Mouse (Mus musculus) layer of hippocampus, adult 2 months (tissue): ENCODE measurements around the gene Vamp9. TPM values are rescaled to one million over a fixed set of nuclear protein-coding genes. Genes with fewer than 3 reads are reported as not detected.

Experiments used
- DNase-seq, 2 experiments: peaks; one replicate each; pipeline ENCODE4 v3.0.0; 2022; ENCODE audit warnings: low spot score in 2 of 2
- H3K27ac ChIP-seq: fragments of 200-600 bp; 2 replicates; pipeline ENCODE4 v1.8.1; 2022
- H3K4me3 ChIP-seq: fragments of 200-600 bp; 2 replicates; pipeline ENCODE4 v1.8.1; 2022; ENCODE audit warnings: mild to moderate bottlenecking
- CTCF ChIP-seq: fragments of 200-600 bp; conservative IDR thresholded peaks from 2 replicates; pipeline ENCODE4 v1.8.1; 2022; ENCODE audit warnings: antibody characterized with exemption, mild to moderate bottlenecking, moderate library complexity
- total RNA-seq, 2 experiments: library from RNA; stranded (reverse); gene quantifications; 2 replicates each; pipeline ENCODE4 v1.2.3; 2021

Vamp9 gene
- total RNA-seq, 2 experiments from 2014 or later = 1.4 to 1.6 TPM

GRCm38 (mm10) chr5:99959236-99959936 lies 53.3 kb downstream of the Vamp9 start:
- no peak for TF ChIP-seq CTCF
- DNase-seq = no peak
- H3K27ac ChIP-seq = no peak overlapping the region

DNA sequence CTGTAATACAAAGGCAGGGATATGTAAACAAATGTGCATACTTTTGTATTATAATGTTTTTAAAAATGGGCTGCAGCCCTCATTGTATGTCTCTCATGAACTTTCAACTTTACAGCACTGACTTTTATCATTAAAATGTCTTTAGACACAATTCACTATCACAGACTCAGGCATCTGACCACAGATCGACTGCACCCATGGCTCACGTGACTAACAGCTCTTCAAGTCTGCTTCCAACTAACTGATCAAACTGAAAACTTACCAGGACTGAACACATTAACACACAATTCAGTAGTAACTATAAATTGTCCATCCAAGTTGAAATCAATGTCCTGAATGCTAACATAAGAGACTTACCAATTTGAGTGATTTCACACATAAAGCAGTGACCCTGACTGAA lies 53.9 kb downstream of the Vamp9 start:
- no peak overlapping the region for H3K27ac ChIP-seq
- TF ChIP-seq CTCF = no peak
- H3K4me3 ChIP-seq = no peak overlapping the region
- DNase-seq = no peak

More at GRCm38 (mm10) chr5:99959236-99959936, 53.3 kb downstream of the Vamp9 start:
- no peak overlapping the region for H3K4me3 ChIP-seq

- Histone ChIP-seq H3K27ac (no peak overlapping the region), H3K4me3 (no peak overlapping the region)
- no peak for DNase-seq
- no peak for TF ChIP-seq CTCF
These were observed 67.9 kb downstream of the Vamp9 start for GRCm38 (mm10) chr5:99973941-99974340.

DNA sequence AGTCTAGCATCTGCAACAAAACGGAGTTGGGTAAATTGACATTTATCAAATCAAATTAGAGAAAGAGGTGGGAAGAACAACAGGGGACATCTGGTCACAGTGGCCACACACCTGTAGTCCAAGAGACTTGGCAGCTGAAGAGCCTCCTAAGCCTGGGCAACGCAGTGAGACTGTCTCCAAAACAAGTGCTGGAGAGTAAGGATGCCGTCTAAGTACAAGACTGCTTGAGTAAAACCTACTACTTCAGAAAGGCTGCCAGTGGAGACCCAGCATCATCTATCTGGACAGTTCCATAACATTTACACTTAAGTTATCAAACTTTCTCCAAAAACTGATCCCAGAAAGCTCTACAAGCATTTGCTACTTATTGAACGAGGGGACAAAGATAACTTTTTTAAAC lies 69.0 kb downstream of the Vamp9 start:
- no peak for DNase-seq
- peak overlapping the region; percentile 25 for H3K4me3 ChIP-seq
- no peak overlapping the region for H3K27ac ChIP-seq
- TF ChIP-seq CTCF = no peak

GRCm38 (mm10) chr5:99975776-99976175 lies 69.7 kb downstream of the Vamp9 start:
- no peak for DNase-seq
- H3K4me3 ChIP-seq = peak overlapping the region; percentile 95

GRCm38 (mm10) chr5:99976334-99976955 lies 70.4 kb downstream of the Vamp9 start:
- no peak for DNase-seq
- Histone ChIP-seq H3K27ac (no peak overlapping the region), H3K4me3 (peak overlapping the region; percentile 95)
- no peak for TF ChIP-seq CTCF

More at GRCm38 (mm10) chr5:99975776-99976175, 69.7 kb downstream of the Vamp9 start:
- TF ChIP-seq CTCF = no peak
- H3K27ac ChIP-seq = no peak overlapping the region

DNA sequence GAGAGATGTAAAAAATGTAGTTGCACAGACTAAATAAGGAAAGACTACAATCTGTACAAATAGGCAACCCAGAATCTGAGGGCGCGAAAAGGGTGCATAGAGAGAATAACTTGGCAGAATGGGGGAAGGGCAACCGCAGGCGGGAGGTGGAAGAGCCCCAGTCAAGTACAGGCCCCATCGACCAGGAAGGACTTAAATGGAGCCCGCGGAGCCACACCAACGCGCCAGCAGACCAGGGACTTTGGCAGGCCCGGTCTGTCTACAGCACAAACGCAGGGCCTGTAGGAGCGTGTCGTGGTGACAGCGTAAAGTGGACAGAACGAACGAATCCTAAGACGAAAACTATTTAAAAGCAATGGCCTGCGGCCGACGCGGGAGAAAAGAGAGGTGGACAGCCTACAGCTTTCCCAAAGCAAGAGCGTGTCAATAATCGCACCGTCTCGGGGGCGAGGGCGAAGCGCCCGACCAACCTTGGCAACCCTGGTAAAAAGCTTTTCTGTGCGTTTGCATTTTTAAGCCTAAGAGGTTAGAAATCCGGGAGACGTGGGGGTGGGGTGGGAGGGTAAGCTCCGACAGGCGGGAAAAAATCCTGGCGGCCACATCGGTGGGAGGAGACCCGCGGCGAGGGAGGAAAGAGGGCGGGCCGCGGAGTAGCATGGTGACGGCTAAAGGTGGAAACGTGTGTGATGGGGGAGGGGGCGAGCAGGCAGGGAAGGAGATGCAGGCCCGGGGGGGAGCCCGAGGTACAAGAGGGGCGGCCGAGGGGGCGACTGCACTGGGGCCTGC lies 71.7 kb downstream of the Vamp9 start:
- TF ChIP-seq CTCF = no peak
- peak overlapping the region; percentile 99 for H3K27ac ChIP-seq
- peak; percentile 60 to 67 for DNase-seq
- H3K4me3 ChIP-seq = peak overlapping the region; percentile 95

DNA sequence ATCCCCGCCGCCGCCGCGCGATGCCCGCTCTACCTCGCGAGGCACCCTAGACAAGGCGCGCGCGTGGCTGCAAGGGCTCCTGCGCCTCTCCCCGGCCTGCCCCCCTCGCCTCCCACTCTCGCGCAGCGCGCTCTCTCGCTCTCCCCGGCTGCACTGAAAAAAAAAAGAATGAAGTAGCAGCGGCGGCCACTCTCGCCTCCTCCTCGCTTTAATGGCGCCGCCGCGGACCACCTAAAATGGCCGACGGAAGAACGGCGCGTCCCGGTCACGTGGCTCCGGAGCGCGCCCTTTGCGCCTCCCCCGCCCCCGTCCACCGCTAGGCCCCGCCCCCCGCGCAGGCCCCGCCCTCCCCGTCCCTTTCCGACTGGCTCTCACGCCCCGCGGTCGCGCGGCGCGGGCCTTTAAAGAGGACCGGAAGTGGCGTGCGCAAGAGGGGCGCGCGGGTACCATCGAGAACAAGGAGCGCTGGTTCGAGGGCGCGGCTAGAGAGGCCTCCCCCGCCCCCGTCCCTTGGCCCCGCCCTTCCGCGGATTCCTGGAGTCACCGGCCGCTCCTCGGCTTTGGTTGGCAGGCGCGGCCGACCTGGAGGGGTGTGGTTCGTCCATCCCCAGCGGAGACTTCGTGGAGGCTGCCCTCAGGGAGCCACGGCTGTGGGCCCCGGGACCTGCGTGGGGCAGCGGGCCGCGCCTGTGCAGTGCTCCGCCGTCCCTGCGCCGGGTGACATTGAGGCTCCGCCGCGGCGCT lies 72.8 kb downstream of the Vamp9 start, which contains the start of the genes Hnrnpd and 4930524J08Rik:
Gene Hnrnpd, minus strand, starts transcription at position 240 of the 744 bp plus-strand sequence.
Gene 4930524J08Rik, plus strand, starts transcription at position 363 of the 744 bp plus-strand sequence.
- peak within 1 kb of the TSS; percentile 99 for H3K27ac ChIP-seq
- DNase-seq = peak; percentile 88 to 93
- TF ChIP-seq CTCF = no peak; the same call in 1 of the 2 replicates
- peak within 1 kb of the TSS; percentile 95 for H3K4me3 ChIP-seq

DNA sequence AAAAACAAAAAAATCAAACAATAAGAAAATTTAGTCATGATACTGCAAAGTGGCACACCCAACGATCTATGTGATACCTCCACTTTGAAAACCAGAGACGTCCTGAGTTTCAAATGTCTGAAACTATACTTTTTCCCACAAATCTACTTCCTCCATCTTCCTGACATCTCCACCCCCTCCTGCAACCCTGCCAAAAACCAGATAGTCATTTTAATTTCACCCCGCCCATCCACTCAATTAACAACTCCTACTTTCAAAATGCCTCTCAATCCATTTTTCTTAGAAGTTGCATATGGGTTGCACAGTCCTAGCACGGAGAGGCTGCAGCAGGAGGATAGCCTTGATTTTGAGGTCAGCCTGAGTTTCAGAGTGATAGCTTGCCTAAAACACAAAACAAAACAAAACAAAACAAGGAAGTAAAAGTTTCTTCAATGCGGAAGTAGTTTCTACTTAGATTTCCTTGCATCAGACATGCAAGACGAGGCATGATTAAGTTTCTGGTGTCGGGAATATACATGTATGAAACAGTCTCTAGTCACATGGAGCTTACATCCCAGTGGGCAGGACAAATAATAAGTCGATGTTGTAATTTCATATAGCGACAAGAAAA lies 77.5 kb downstream of the Vamp9 start:
- H3K27ac ChIP-seq = no peak overlapping the region
- H3K4me3 ChIP-seq = no peak overlapping the region
- TF ChIP-seq CTCF = no peak
- DNase-seq = no peak

- TF ChIP-seq CTCF = no peak
- Histone ChIP-seq H3K27ac (no peak overlapping the region), H3K4me3 (no peak overlapping the region)
- DNase-seq = no peak
These were observed 88.1 kb downstream of the Vamp9 start for GRCm38 (mm10) chr5:99994166-99994565.

GRCm38 (mm10) chr5:99994680-99995079 lies 88.6 kb downstream of the Vamp9 start:
- no peak overlapping the region for H3K27ac ChIP-seq
- H3K4me3 ChIP-seq = no peak overlapping the region
- DNase-seq = no peak
- TF ChIP-seq CTCF = no peak

DNA sequence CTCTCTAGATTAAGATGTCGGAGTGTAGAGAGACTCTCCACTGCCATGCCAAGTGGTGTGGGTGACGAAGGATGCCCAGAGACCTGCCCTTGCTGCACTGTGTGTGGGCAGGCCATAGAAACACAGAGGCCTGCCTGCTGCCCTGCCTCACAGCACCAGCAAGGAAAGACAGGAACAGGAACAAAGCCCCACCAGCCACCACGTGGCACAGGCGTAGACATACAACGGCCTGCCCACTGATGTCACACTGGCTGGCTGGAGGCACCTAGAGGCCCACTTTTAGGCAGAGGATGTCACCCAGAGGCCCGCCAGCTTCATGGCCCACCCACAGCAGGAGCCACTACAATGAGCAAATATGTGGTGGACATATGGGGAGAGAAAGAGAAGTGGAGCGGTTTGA lies 94.0 kb downstream of the Vamp9 start:
- Histone ChIP-seq H3K4me3 (no peak overlapping the region), H3K27ac (no peak overlapping the region)
- TF ChIP-seq CTCF = no peak
- no peak for DNase-seq
